Mouse (Mus musculus) midbrain, embryonic 14.5 days (tissue): ENCODE results near the gene C130074G19Rik. TPM values are rescaled to one million over a fixed set of nuclear protein-coding genes. Genes with fewer than 3 reads are reported as not detected.

Experiments
- ATAC-seq: fragments of 200-750 bp; cut with Nextera tagmentation; 2 replicates; pipeline ENCODE4 v1.8.0; 2017; ENCODE audit warnings: moderate number of reproducible peaks, moderate library complexity; ENCODE audit not compliant: low FRiP score, low TSS enrichment
- DNase-seq: peaks from one replicate; pipeline ENCODE4 v3.0.0-alpha.2; 2015
- H3K27ac ChIP-seq: fragments of 300-500 bp; sonication (generic); replicated peaks from 2 replicates; pipeline ENCODE4 v1.5.1; 2014; ENCODE audit warnings: mild to moderate bottlenecking, low read depth, low read length, moderate library complexity
- H3K27me3 ChIP-seq: fragments of 300-500 bp; sonication (generic); 2 replicates; pipeline ENCODE4 v1.6.1; 2014; ENCODE audit warnings: low read length, control low read depth, mixed read lengths; ENCODE audit not compliant: control insufficient read depth, insufficient read depth
- H3K36me3 ChIP-seq: fragments of 300-500 bp; sonication (generic); 2 replicates; pipeline ENCODE4 v1.6.1; 2014; ENCODE audit warnings: low read length, control low read depth; ENCODE audit not compliant: control insufficient read depth, insufficient read depth
- H3K4me1 ChIP-seq: fragments of 300-500 bp; sonication (generic); 2 replicates; pipeline ENCODE4 v1.6.1; 2014; ENCODE audit warnings: mild to moderate bottlenecking, antibody characterized with exemption, low read length, control low read depth; ENCODE audit not compliant: control insufficient read depth, insufficient read depth
- H3K4me2 ChIP-seq: fragments of 300-500 bp; sonication (generic); 2 replicates; pipeline ENCODE4 v1.6.1; 2014; ENCODE audit warnings: mild to moderate bottlenecking, low read length, moderate library complexity
- H3K4me3 ChIP-seq: fragments of 300-500 bp; sonication (generic); replicated peaks from 2 replicates; pipeline ENCODE4 v1.5.1; 2014; ENCODE audit warnings: low read depth, low read length
- H3K9ac ChIP-seq: fragments of 300-500 bp; sonication (generic); replicated peaks from 2 replicates; pipeline ENCODE4 v1.6.1; 2014; ENCODE audit warnings: mild to moderate bottlenecking, low read length, moderate library complexity
- H3K9me3 ChIP-seq: fragments of 300-500 bp; sonication (generic); 2 replicates; pipeline ENCODE4 v1.6.1; 2016; ENCODE audit warnings: low read length, control low read depth, mixed read lengths; ENCODE audit not compliant: control insufficient read depth
- WGBS: fragments of 180-500 bp; shearing (Covaris S2); extraction: QIAGEN DNeasy Blood & Tissue Kit; methylation state at CpG from one replicate; pipeline ENCODE4 v1.1.7; 2014; 5-methylcytosine and 5-hydroxymethylcytosine counted together
- polyA plus RNA-seq: library from polyadenylated mRNA; unstranded; fragments of >200 nt; fragmentation: Nextera tagmentation; extraction: Ambion mirVana; gene quantifications from 2 replicates; pipeline ENCODE4 v1.2.1, GENCODE M21; 2014

The C130074G19Rik gene
- polyA plus RNA-seq, 1 experiment from 2014 or later = 1.1 TPM

GRCm38 (mm10) chr1:184886160-184886559, 3.1 kb upstream of the C130074G19Rik start:
- H3K4me2 ChIP-seq = no peak overlapping the region
- peaks cover 29% of the 10 kb centered on the region for H3K27me3 ChIP-seq
- no peaks in the 10 kb centered on the region for H3K4me1 ChIP-seq
- DNase-seq (no peak), ATAC-seq (no peak)
- WGBS = 53% methylated on average over 1 of the region's 1 CpGs
- H3K27ac ChIP-seq = no peak overlapping the region
- H3K9ac ChIP-seq = no peak overlapping the region
- H3K36me3 ChIP-seq = no peaks in the 10 kb centered on the region
- no peak overlapping the region for H3K4me3 ChIP-seq
- H3K9me3 ChIP-seq = no peaks in the 10 kb centered on the region

- H3K9me3 ChIP-seq = no peaks in the 10 kb centered on the region
- ATAC-seq = no peak
- H3K36me3 ChIP-seq = no peaks in the 10 kb centered on the region
- no peak overlapping the region for H3K27ac ChIP-seq
- no peaks in the 10 kb centered on the region for H3K4me1 ChIP-seq
- H3K4me3 ChIP-seq = no peak overlapping the region
- no peak overlapping the region for H3K4me2 ChIP-seq
- H3K27me3 ChIP-seq = peaks cover 33% of the 10 kb centered on the region
- no peak overlapping the region for H3K9ac ChIP-seq
- WGBS = 70% methylated on average over 7 of the region's 7 CpGs
- DNase-seq = no peak
These were observed 1.2 kb downstream of the C130074G19Rik start for GRCm38 (mm10) chr1:184881861-184882260.

- H3K36me3 ChIP-seq = no peaks in the 10 kb centered on the region
- no peak for ATAC-seq
- DNase-seq = no peak
- H3K9ac ChIP-seq = no peak overlapping the region
- no peaks in the 10 kb centered on the region for H3K4me1 ChIP-seq
- no peaks in the 10 kb centered on the region for H3K9me3 ChIP-seq
- H3K4me2 ChIP-seq = no peak overlapping the region
- peaks cover 33% of the 10 kb centered on the region for H3K27me3 ChIP-seq
- H3K4me3 ChIP-seq = no peak overlapping the region
- 88% methylated on average over 5 of the region's 5 CpGs for WGBS
- no peak overlapping the region for H3K27ac ChIP-seq
These were observed 1.8 kb downstream of the C130074G19Rik start for GRCm38 (mm10) chr1:184881211-184881610.

- Histone ChIP-seq H3K4me2 (no peak overlapping the region), H3K4me3 (no peak overlapping the region), H3K36me3 (no peaks in the 10 kb centered on the region), H3K4me1 (no peaks in the 10 kb centered on the region), H3K9ac (no peak overlapping the region), H3K27me3 (peaks cover 30% of the 10 kb centered on the region), H3K9me3 (no peaks in the 10 kb centered on the region), H3K27ac (no peak overlapping the region)
- no peak for DNase-seq
- ATAC-seq = no peak
- 85% methylated on average over 6 of the region's 6 CpGs for WGBS
These were observed 4.2 kb downstream of the C130074G19Rik start for GRCm38 (mm10) chr1:184878860-184879259.

- no peak overlapping the region for H3K4me2 ChIP-seq
- no peak overlapping the region for H3K4me3 ChIP-seq
- H3K36me3 ChIP-seq = no peaks in the 10 kb centered on the region
- ATAC-seq = no peak
- no peaks in the 10 kb centered on the region for H3K4me1 ChIP-seq
- peaks cover 15% of the 10 kb centered on the region for H3K27me3 ChIP-seq
- no peak overlapping the region for H3K27ac ChIP-seq
- DNase-seq = no peak
- WGBS = 77% methylated on average over 2 of the region's 2 CpGs
- no peaks in the 10 kb centered on the region for H3K9me3 ChIP-seq
- no peak overlapping the region for H3K9ac ChIP-seq
These were observed 5.7 kb downstream of the C130074G19Rik start for GRCm38 (mm10) chr1:184877306-184877705.

- Histone ChIP-seq H3K9ac (no peak overlapping the region), H3K27ac (no peak overlapping the region), H3K27me3 (no peaks in the 10 kb centered on the region), H3K9me3 (no peaks in the 10 kb centered on the region), H3K4me3 (no peak overlapping the region), H3K4me2 (no peak overlapping the region), H3K4me1 (no peaks in the 10 kb centered on the region), H3K36me3 (no peaks in the 10 kb centered on the region)
- 85% methylated on average over 11 of the region's 11 CpGs for WGBS
- DNase-seq (no peak), ATAC-seq (no peak)
These were observed 9.1 kb downstream of the C130074G19Rik start for GRCm38 (mm10) chr1:184873910-184874309.

GRCm38 (mm10) chr1:184872069-184872819, 10.8 kb downstream of the C130074G19Rik start:
- no peak overlapping the region for H3K4me2 ChIP-seq
- no peaks in the 10 kb centered on the region for H3K4me1 ChIP-seq
- H3K9ac ChIP-seq = no peak overlapping the region
- H3K36me3 ChIP-seq = no peaks in the 10 kb centered on the region
- no peak for DNase-seq
- no peak overlapping the region for H3K4me3 ChIP-seq
- ATAC-seq = no peak
- WGBS = 84% methylated on average over 7 of the region's 7 CpGs
- H3K27ac ChIP-seq = no peak overlapping the region
- H3K9me3 ChIP-seq = no peaks in the 10 kb centered on the region
- H3K27me3 ChIP-seq = no peaks in the 10 kb centered on the region

GRCm38 (mm10) chr1:184871506-184871905, 11.5 kb downstream of the C130074G19Rik start:
- Histone ChIP-seq H3K27me3 (no peaks in the 10 kb centered on the region), H3K4me3 (no peak overlapping the region), H3K9me3 (no peaks in the 10 kb centered on the region), H3K36me3 (no peaks in the 10 kb centered on the region), H3K27ac (no peak overlapping the region), H3K4me2 (no peak overlapping the region), H3K9ac (no peak overlapping the region), H3K4me1 (no peaks in the 10 kb centered on the region)
- ATAC-seq = no peak
- 96% methylated on average over 1 of the region's 1 CpGs for WGBS
- no peak for DNase-seq

- Histone ChIP-seq H3K36me3 (no peaks in the 10 kb centered on the region), H3K9me3 (no peaks in the 10 kb centered on the region), H3K27ac (no peak overlapping the region), H3K4me1 (no peaks in the 10 kb centered on the region), H3K4me3 (no peak overlapping the region), H3K27me3 (no peaks in the 10 kb centered on the region), H3K4me2 (no peak overlapping the region), H3K9ac (no peak overlapping the region)
- DNase-seq (no peak), ATAC-seq (no peak)
- 90% methylated on average over 11 of the region's 11 CpGs for WGBS
These were observed 12.2 kb downstream of the C130074G19Rik start for GRCm38 (mm10) chr1:184870646-184871385.
